In genomic region chr17:74267415-74268180, GRCm38 (mm10) we compare ENCODE assay signal across 13 mouse cellular contexts. TPM values are rescaled to one million over a fixed set of nuclear protein-coding genes. Genes with fewer than 3 reads are reported as not detected.
DNase-seq lines count a peak whose midpoint lies in the region; ATAC-seq and TF ChIP-seq lines count a peak whose summit lies in the region.
"Had no signal": no experiment of that assay in that cellular context is flagged by ENCODE, and none has a peak within 500 bp of the region (broad histone marks: within the 10 kb centered on the region; RNA-seq: fewer than 3 reads in every experiment).

No protein-coding gene starts in this region.

- no peak overlapping the region for H3K27ac ChIP-seq in lung, postnatal 0 days (ENCODE audit: low read length)
- H3K27ac ChIP-seq: hindbrain, embryonic 10.5 days; limb, embryonic 15.5 days had no signal

- no peak overlapping the region for H3K4me2 ChIP-seq in lung, postnatal 0 days (replicated peaks; ENCODE audit: low read depth, low read length)
- H3K4me2 ChIP-seq: limb, embryonic 15.5 days had no signal

- no peaks in the 10 kb centered on the region for H3K9me3 ChIP-seq in lung, postnatal 0 days (ENCODE audit: low read length)
- H3K9me3 ChIP-seq: limb, embryonic 15.5 days had no signal

- no peak overlapping the region for H3K9ac ChIP-seq in lung, postnatal 0 days (replicated peaks; ENCODE audit: low read depth)
- H3K9ac ChIP-seq: limb, embryonic 15.5 days had no signal

- TF ChIP-seq EP300 in lung, postnatal 0 days (IDR thresholded peaks at IDR 0.05): no peak

- no peaks in the 10 kb centered on the region for H3K27me3 ChIP-seq in lung, postnatal 0 days (replicated peaks; ENCODE audit: insufficient read depth, low read length)
- no peaks in the 10 kb centered on the region for H3K27me3 ChIP-seq in splenic B cell, adult 2 months (ENCODE audit: control insufficient read depth, insufficient read depth, low read length, poor library complexity, severe bottlenecking)
- H3K27me3 ChIP-seq: limb, embryonic 15.5 days had no signal

- peak; percentile 39 for TF ChIP-seq CTCF in lung, postnatal 0 days (IDR thresholded peaks at IDR 0.05)

- no peak for DNase-seq in lung, postnatal 0 days (ENCODE audit: low spot score)
- no peak for DNase-seq in lung, postnatal 14 days
- DNase-seq in MEL-GATA-1-ER (ENCODE audit: extremely low read depth, low read depth): peak; percentile 64
- peak; percentile 40 for DNase-seq in induced T-regulatory cell, adult 2 months (ENCODE audit: low read depth)
- DNase-seq in splenic B cell, adult 2 months (ENCODE audit: low read depth, low spot score): peak; percentile 24
- DNase-seq in gastrocnemius, postnatal 36 days: no peak
- DNase-seq: cerebellum, postnatal 25 days; right cerebral cortex, adult 18-20 months; thymus, postnatal 14 days had no signal

- no peaks in the 10 kb centered on the region for H3K36me3 ChIP-seq in lung, postnatal 0 days (ENCODE audit: insufficient read depth, low read length)
- H3K36me3 ChIP-seq in splenic B cell, adult 2 months (ENCODE audit: control insufficient read depth, insufficient read depth, low read length, poor library complexity, severe bottlenecking): no peaks in the 10 kb centered on the region
- H3K36me3 ChIP-seq: limb, embryonic 15.5 days had no signal

- H3K4me1 ChIP-seq in lung, postnatal 0 days (ENCODE audit: insufficient read depth, low read depth, low read length): peaks cover 10% of the 10 kb centered on the region; the same call in 1 of the 2 replicates

- ATAC-seq in lung, postnatal 0 days: no peak
- ATAC-seq in monocyte, adult 5-6 weeks (replicated peaks; ENCODE audit: insufficient number of reproducible peaks, low FRiP score, low TSS enrichment, poor library complexity, severe bottlenecking): no peak
- ATAC-seq: midbrain, embryonic 16.5 days had no signal

- no peak overlapping the region for H3K4me3 ChIP-seq in lung, postnatal 0 days (ENCODE audit: low read depth, low read length)
- H3K4me3 ChIP-seq: hindbrain, embryonic 10.5 days; limb, embryonic 15.5 days had no signal

- 86% methylated on average over 11 of the region's 11 CpGs for WGBS in lung, postnatal 0 days

- intact Hi-C loops in gastrocnemius, postnatal 36 days (cut with DNase I): loop anchor here (2.0 kb wide), 1 partner anchor 23 kb away; no protein-coding TSS in a partner anchor

RNA-seq across cellular contexts. Expression of gene Memo1, which starts 27.7 kb away (rescaled TPM):
- polyA plus RNA-seq in lung, postnatal 0 days (2015; fragmentation: Nextera tagmentation; extraction: Ambion mirVana): 54.2 and 56.3 TPM in 2 replicates
- total RNA-seq in monocyte, adult 5-6 weeks (2017): 31.5 to 57.2 TPM (median 39.3 TPM) in 3 replicates
- total RNA-seq in gastrocnemius, postnatal 36 days (2021): 10 to 100 TPM; 53.7 to 54.6 TPM

RNA-seq across cellular contexts. Expression of gene Dpy30, which starts 56.1 kb away (rescaled TPM):
- 149 and 165 TPM in 2 replicates for polyA plus RNA-seq in lung, postnatal 0 days (2015; fragmentation: Nextera tagmentation; extraction: Ambion mirVana)
- 18.9 to 40.3 TPM (median 27.6 TPM) in 3 replicates for total RNA-seq in monocyte, adult 5-6 weeks (2017)
- 10 to 100 TPM; 44.7 to 47.3 TPM for total RNA-seq in gastrocnemius, postnatal 36 days (2021)

Comparison
In these comparisons a context has a peak if more than half of its experiments do, and no peak if none do; other contexts are left out.
1. DNase-seq: peak in MEL-GATA-1-ER (single experiment), induced T-regulatory cell, adult 2 months (single experiment) and splenic B cell, adult 2 months (single experiment); none in lung, postnatal 0 days (single experiment), lung, postnatal 14 days (single experiment) and gastrocnemius, postnatal 36 days (0 of 2).